In genomic region chr5:34252967-34253519, GRCm38 (mm10) we compare ENCODE assay signal across 9 mouse cellular contexts. TPM values are rescaled to one million over a fixed set of nuclear protein-coding genes. Genes with fewer than 3 reads are reported as not detected.
DNase-seq lines count a peak whose midpoint lies in the region; ATAC-seq and TF ChIP-seq lines count a peak whose summit lies in the region.
"Had no signal": no experiment of that assay in that cellular context is flagged by ENCODE, and none has a peak within 500 bp of the region (broad histone marks: within the 10 kb centered on the region; RNA-seq: fewer than 3 reads in every experiment).

No protein-coding gene starts in this region.

- TF ChIP-seq CTCF in olfactory bulb, adult 2 months (IDR thresholded peaks at IDR 0.05; ENCODE audit: insufficient read depth, low read depth, low read length) = no peak

- WGBS in forebrain, embryonic 10.5 days = 59% methylated on average over 4 of the region's 4 CpGs
- WGBS in forebrain, embryonic 11.5 days = 54% methylated on average over 4 of the region's 4 CpGs
- WGBS in hindbrain, embryonic 13.5 days = 67% methylated on average over 4 of the region's 4 CpGs
- 47% methylated on average over 4 of the region's 4 CpGs for WGBS in olfactory bulb, adult 2 months

- H3K9ac ChIP-seq in forebrain, embryonic 11.5 days (ENCODE audit: low read length) = no peak overlapping the region
- no peak overlapping the region for H3K9ac ChIP-seq in hindbrain, embryonic 13.5 days

- no peaks in the 10 kb centered on the region for H3K36me3 ChIP-seq in forebrain, embryonic 10.5 days (replicated peaks)
- no peaks in the 10 kb centered on the region for H3K36me3 ChIP-seq in forebrain, embryonic 11.5 days (ENCODE audit: control insufficient read depth, insufficient read depth, low read length)
- H3K36me3 ChIP-seq in hindbrain, embryonic 13.5 days = no peaks in the 10 kb centered on the region

- no peak overlapping the region for H3K4me2 ChIP-seq in forebrain, embryonic 11.5 days (ENCODE audit: low read depth, low read length, severe bottlenecking)
- H3K4me2 ChIP-seq in hindbrain, embryonic 13.5 days = no peak overlapping the region

- no peak for DNase-seq in forebrain, embryonic 10.5 days (ENCODE audit: extremely low spot score, low spot score)
- DNase-seq in forebrain, embryonic 11.5 days (ENCODE audit: low spot score) = no peak
- DNase-seq in ovary, adult 18-20 months (ENCODE audit: low spot score) = peak; percentile 19
- no peak for DNase-seq in ovary, postnatal 10 days (ENCODE audit: low spot score)
- DNase-seq in natural killer cell, adult 2 months (ENCODE audit: low spot score in 2 of 2) = no peak
- no peak for DNase-seq in layer of hippocampus, adult 18-20 months (ENCODE audit: low spot score in 2 of 2)

- H3K27ac ChIP-seq in forebrain, embryonic 10.5 days = 0 out of 2 replicates have a peak overlapping the region, but pooled peaks have one; percentile 6
- no peak overlapping the region for H3K27ac ChIP-seq in forebrain, embryonic 11.5 days (ENCODE audit: low read depth, low read length)
- H3K27ac ChIP-seq in hindbrain, embryonic 13.5 days = peak overlapping the region; percentile 79
- peak overlapping the region; percentile 88 for H3K27ac ChIP-seq in olfactory bulb, adult 2 months (ENCODE audit: insufficient read depth, low read depth, low read length)

- no peaks in the 10 kb centered on the region for H3K27me3 ChIP-seq in forebrain, embryonic 10.5 days (ENCODE audit: poor library complexity, severe bottlenecking)
- H3K27me3 ChIP-seq in forebrain, embryonic 11.5 days (ENCODE audit: control insufficient read depth, insufficient read depth, low read length) = no peaks in the 10 kb centered on the region
- no peaks in the 10 kb centered on the region for H3K27me3 ChIP-seq in hindbrain, embryonic 13.5 days

- no peaks in the 10 kb centered on the region for H3K9me3 ChIP-seq in forebrain, embryonic 10.5 days
- no peaks in the 10 kb centered on the region for H3K9me3 ChIP-seq in forebrain, embryonic 11.5 days (ENCODE audit: control insufficient read depth, low read length)
- no peaks in the 10 kb centered on the region for H3K9me3 ChIP-seq in hindbrain, embryonic 13.5 days

- H3K4me1 ChIP-seq in forebrain, embryonic 10.5 days = peaks cover 47% of the 10 kb centered on the region
- H3K4me1 ChIP-seq in forebrain, embryonic 11.5 days (replicated peaks; ENCODE audit: control insufficient read depth, insufficient read depth, low read length) = peaks cover 3% of the 10 kb centered on the region; the same call in 1 of the 2 replicates
- H3K4me1 ChIP-seq in hindbrain, embryonic 13.5 days (replicated peaks) = peaks cover 48% of the 10 kb centered on the region
- peaks cover 44% of the 10 kb centered on the region for H3K4me1 ChIP-seq in olfactory bulb, adult 2 months (ENCODE audit: control insufficient read depth, insufficient read depth, low read length)

- ATAC-seq in forebrain, embryonic 11.5 days (replicated peaks; ENCODE audit: low FRiP score) = no peak
- no peak for ATAC-seq in hindbrain, embryonic 13.5 days (ENCODE audit: low FRiP score)

- no peak overlapping the region for H3K4me3 ChIP-seq in forebrain, embryonic 10.5 days
- H3K4me3 ChIP-seq in forebrain, embryonic 11.5 days (ENCODE audit: low read depth, low read length) = no peak overlapping the region
- H3K4me3 ChIP-seq in hindbrain, embryonic 13.5 days = no peak overlapping the region
- no peak overlapping the region for H3K4me3 ChIP-seq in olfactory bulb, adult 2 months (ENCODE audit: insufficient read depth, low read depth, low read length)

- TF ChIP-seq POLR2A in olfactory bulb, adult 2 months (IDR thresholded peaks at IDR 0.05; ENCODE audit: insufficient read depth, low read depth, low read length) = no peak

RNA-seq across cellular contexts. Expression of gene Zfyve28, which starts 35.2 kb away (rescaled TPM):
- polyA plus RNA-seq in forebrain, embryonic 10.5 days (2016; fragmentation: Nextera tagmentation; extraction: Ambion mirVana) = 1.1 and 1.9 TPM in 2 replicates
- polyA plus RNA-seq in forebrain, embryonic 11.5 days (2014; fragmentation: Nextera tagmentation; extraction: Ambion mirVana) = 1.6 TPM in 2 replicates
- 4.6 and 5.4 TPM in 2 replicates for polyA plus RNA-seq in hindbrain, embryonic 13.5 days (2015; fragmentation: Nextera tagmentation; extraction: Ambion mirVana)
- not detected in 2 replicates for polyA plus RNA-seq in olfactory bulb, adult 2 months (2012; ENCODE audit: insufficient read depth, insufficient read length, low replicate concordance, missing spikeins)
- total RNA-seq in layer of hippocampus, adult 18-20 months (2021) = 10 to 100 TPM; 30.8 to 32.0 TPM
- total RNA-seq: granulocyte monocyte progenitor cell, adult 5-6 weeks had no signal

RNA-seq across cellular contexts. Expression of gene Cfap99, which starts 35.4 kb away (rescaled TPM):
- not detected in 2 replicates for polyA plus RNA-seq in forebrain, embryonic 10.5 days (2016; fragmentation: Nextera tagmentation; extraction: Ambion mirVana)
- not detected in 2 replicates for polyA plus RNA-seq in forebrain, embryonic 11.5 days (2014; fragmentation: Nextera tagmentation; extraction: Ambion mirVana)
- 0.08 TPM in 1 of 2 replicates, not detected in the other for polyA plus RNA-seq in hindbrain, embryonic 13.5 days (2015; fragmentation: Nextera tagmentation; extraction: Ambion mirVana)
- polyA plus RNA-seq in olfactory bulb, adult 2 months (2012; ENCODE audit: insufficient read depth, insufficient read length, low replicate concordance, missing spikeins) = not detected in 2 replicates
- total RNA-seq in layer of hippocampus, adult 18-20 months (2021) = under 1 TPM; 0.36 to 0.42 TPM
- total RNA-seq: granulocyte monocyte progenitor cell, adult 5-6 weeks had no signal
